Mouse (Mus musculus): Measurements from ENCODE around the gene Stk10. TPM values are rescaled to one million over a fixed set of nuclear protein-coding genes. Genes with fewer than 3 reads are reported as not detected.

The Stk10 gene
- total RNA-seq, 1 experiment from 2014 or later: 14.5 TPM

DNA sequence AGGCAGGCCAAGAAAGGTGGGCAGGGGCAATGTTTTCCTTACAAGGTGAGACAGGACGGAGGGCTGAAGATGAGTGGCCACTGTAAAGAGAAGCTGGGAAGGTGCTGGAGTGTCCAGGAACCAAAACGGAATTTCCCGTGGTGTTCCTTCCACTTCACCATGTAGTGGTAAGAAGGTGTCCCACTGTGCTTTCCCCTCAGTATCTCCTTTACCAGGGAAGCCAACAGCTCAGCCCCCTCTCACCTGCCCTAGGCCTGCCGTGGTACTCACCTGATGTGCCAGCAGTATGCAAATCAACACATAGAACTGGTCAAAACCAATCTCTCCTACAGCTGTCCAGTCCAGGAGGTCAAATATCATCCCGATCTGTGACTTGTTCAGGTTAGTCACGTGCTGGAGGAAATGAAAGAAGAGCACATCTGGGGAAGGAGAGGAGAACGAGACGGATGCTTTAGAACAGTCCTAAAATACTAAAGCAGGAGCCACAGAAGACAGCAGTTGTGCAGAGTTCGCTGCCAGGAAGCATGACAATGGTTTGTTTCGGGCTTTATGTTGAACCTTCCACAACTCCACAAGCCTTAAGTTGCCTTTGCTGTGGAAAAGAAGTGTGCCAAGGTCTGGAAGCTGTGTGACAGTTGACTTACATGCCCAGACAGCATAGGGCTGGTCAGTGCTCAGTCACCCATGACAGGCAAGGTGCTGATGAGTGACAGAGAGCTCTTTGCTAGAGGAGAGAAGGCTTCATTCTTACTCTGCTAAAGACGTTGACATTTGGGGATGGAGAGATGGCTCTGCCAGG, 8.8 kb upstream of the Stk10 start:
- no peak for DNase-seq

DNA sequence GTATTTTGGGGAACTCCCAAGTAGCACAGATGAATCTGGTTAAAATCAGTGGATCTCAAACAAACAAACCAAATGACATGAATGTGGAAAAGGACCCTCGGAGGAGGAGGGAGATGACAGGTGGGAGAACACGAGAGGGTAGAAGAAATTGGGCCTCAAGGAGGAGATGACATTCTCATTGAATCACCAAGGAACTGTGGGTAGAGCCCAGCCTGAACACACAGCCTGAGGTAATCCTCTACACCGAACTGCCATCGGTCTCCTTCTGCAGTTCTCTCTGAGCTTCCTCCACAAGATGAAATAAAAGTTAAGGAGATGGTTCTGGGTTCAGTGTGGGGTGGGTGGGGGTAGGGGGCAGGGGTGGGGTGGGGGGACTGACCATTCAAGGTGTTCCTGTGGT, 6.1 kb upstream of the Stk10 start:
- DNase-seq: no peak

DNA sequence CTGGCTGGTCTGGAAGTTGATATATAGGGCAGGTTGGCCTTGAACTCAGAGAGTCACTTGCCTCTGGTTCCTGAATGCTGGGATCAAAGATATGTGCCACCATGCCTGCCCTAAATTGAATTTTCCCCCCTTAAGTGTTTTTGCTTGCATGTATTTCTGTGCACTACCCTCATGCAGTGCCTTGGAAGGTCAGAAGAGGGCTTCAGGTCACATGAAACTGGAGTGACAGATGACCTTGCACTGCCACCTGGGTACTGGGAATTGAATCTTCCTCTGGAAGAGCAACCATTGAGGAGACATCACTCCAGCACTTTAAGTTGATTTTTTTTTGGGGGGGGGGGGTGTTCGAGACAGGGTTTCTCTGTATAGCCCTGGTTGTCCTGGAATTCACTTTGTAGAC, 3.0 kb upstream of the Stk10 start:
- DNase-seq: no peak

DNA sequence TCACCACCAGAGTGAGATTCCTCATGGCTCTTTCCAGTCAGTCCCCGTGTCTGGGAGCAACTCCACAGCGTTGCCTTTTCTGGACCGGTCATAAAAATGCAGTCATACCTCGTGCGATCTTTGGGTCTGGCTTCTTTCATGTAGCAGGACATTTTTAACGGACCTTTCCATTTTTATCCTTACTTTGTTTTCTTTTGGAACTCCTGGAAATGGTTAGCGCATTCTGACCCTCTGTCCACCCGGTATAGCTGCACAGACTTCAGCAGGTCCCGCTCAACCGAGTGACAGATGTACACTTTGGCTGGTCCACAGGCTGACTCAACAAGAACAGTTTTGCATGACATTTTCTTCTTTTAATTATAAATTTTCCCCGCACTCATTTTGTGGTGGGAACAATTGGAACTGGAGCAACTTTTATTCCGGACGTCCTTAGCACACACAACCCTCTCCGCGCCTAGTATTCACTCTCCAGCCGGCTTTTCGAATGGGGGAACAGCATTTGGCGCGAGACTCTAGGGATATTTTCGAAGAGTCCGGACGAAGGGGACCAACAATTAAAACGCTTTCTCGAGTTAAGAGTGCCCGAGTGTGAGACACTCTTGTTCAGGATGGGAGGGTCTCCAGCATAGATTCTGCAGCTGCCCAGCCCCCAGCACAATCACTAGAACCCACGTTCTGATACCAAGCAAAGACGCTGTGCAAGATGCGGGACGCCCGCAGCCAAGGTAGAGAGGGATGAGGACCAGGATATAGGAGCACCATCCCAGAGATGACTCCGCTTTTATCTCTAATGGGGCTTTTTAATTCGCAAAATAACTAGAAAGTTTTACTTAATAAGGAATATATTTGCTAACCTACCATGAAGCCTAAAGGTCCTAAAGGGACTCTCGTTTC, 987 bp upstream of the Stk10 start, which contains the start of gene Efcab9:
Gene Efcab9, minus strand, starts transcription at position 211 of the 894 bp plus-strand sequence.
- DNase-seq: no peak

DNA sequence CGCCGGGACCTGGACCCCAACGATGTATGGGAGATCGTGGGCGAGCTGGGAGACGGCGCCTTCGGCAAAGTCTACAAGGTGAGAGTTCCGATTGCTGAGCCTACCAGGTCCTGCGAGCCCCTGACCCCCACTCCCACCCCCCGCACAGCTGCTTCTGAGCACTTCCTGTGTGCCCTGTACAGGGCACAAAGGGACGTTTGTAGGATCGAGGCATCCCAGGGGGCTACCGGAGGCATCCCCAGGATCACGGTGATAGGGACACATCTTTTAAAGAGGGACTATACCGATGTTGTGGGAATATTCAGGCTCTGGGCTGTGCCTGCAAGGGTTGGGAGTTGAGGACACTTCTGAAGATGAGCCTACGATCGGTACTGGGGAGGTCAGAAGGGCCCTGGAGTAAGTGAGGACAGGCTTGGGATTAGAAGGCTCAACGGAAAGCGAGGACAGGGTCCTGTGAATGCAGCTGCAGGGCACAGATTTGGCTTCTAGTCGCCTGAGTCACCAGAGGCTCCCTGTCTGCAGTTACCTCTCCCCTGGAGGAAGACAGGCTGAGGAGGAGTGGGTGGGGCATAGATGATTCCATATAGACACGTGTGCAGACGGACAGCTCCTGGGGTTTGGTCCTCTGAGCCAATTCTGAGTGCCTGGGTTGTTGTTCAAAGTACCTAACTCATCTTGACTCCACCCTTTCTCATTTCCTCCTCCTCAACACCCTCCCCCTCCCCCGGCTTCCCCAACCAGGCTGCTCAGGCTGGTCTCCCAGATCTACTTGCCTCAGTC, 567 bp downstream of the Stk10 start:
- DNase-seq: peak; percentile 61

DNA sequence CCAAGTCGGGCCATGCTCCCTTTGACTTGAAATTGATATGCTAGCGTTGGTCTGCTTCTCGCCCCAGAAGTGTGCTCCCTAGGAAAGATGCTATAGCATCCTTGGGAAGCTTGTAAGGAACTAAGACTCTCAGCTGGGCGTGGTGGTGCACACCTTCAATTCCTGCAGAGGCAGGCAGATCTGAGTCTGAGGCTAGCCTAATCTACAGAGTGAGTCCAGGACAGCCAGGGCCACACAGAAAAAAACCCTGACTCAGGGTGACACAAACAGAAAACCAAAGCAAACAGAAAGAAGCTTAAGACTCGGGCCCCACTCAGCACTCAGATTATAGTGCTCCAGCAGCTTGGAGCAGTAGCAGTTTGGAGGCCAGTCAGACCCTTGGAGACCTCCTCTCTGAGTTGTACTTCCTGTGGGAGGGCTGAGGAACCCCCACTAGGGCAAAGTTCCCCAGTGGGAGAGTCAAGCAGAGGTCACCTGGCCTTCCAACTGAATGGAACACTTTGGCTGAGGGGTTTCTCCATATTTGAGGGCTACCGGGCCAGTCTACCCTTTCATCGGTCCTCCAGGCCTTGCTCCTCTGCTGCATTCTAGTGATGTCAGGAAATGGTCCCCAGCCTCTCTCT, 1.5 kb downstream of the Stk10 start:
- no peak for DNase-seq

DNA sequence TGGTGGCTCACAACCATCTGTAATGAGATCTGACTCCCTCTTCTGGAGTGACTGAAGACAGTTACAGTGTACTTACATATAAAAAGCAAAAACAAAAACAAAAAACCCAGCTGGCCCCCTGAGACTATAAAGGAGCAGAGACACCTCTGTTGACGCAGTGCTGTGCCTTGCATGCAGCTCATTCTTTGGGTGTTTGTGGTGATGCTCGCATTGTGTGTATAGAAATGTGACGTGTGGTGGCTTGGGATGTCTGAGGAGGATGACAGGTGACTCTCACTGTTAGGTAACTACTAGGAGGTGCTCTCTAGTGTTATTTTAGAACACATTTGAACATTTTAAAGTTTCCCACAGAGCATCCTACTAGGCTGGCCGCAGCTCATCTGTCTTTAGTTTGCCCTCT, 2.5 kb downstream of the Stk10 start:
- no peak for DNase-seq

DNA sequence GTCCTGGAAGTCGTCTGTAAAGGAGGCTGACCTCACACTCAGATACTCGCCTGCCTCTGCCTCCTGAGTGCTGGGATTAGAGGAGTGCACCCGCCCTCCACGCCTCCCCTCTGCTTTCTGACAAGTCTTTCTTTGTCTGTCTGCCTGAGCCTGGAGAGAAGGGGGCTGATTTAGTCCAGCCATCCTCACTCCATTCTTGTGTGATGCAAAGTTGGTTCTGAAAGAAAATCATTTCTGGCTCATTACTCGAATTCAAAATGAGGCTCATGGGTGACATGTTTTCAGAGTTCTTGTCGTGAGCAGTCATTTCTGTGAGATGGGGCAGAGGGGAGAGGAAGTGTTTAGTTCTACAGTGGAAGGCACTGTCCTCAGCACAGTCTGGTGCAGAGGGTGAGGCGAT, 3.8 kb downstream of the Stk10 start:
- no peak for DNase-seq

DNA sequence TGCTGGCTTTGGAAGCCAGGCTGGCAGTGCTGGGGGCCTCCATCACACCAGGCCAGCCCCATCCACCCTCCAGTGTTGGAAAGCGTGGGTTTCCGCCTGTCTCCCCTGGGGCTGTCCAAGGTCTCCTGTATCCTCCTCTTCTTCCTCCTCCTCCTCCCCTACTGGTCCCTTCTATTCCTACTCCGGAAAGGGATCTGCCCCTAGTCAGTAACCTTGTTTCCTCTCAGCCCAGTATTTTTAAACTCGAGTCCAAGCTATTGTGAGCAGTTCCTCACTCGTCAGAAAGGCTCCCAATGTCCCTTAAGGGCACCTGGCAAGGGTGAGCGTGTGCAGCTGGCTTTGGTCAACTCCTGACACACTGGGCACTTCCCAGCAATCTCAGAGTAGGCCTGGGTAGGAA, 5.3 kb downstream of the Stk10 start:
- no peak for DNase-seq

DNA sequence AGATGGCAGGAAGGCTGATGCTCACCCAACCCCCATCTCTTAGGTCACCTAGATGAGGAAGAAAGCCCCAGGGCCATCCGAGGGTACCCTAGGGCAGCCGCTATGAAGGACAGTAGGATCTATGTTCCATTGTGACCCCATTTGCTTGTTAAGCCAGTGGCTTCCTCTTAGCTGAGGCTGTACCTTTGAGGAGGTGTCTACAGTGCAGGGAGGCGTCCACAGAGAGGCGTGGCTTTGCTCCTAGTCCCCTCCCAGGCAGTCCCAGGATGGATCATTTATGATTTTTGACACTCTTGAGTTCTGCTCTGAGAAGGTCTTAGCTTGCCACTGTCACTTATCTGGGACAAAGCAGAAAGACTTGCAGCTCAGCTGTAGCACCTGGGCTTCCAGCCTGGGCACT, 5.7 kb downstream of the Stk10 start:
- DNase-seq: no peak

DNA sequence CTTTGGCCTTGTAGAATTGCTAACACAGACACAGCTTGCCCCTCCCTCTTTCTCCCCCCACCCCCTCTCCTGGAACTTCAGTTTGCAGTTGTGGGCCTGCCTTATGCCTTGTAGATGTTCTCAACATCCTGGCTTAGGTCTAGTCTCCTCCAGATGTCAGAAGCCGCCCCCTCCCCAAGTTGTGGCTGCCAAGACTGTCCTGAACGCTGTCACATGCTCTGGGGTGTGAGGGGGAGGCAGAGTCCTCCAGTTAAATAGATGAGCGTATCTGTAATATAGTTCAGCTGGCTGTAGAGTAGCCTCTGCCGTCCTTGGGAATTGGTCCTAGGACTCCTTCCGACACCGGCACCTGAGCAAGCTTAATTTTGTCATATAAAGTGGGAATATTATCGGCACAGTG, 6.6 kb downstream of the Stk10 start:
- DNase-seq: no peak

DNA sequence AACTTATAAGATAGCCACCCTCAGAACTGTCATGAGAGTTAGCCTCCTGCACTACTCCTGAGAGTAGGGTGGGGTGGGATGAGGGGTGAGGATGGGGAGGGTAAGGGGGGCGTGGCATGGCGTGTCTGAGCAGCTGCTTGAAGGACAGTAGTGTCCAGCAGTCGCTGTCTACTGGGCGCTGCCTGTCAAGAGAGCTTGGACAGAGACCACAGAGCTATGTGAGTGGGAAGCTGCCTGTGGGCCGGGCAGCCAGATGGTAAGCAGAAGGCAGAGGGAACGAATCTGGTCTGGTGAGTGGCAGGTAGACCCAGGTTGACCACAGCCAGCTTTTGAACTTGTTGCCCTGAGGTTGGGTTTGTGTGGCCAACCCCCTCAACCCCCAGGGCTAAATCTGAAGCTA, 7.4 kb downstream of the Stk10 start:
- DNase-seq: no peak

DNA sequence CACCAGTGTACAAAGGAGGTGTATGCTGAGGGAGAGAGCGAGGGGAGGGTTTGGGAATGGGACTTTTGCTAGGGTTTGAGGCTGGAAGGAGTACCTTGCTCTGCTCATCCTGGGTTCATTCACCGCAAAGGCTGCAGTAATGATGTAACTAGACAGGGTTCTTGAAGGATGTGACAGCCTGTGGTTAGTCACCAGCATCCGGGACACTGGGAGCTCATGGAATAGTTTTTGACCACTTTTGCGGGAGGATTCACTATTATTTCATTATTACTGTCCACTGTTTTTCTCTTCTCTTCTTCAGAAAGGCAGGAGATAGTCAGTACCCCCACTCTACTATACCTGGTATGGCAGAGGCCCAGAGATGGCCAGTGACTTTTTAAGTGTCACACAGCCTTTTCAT, 9.1 kb downstream of the Stk10 start:
- DNase-seq: peak; percentile 57

DNA sequence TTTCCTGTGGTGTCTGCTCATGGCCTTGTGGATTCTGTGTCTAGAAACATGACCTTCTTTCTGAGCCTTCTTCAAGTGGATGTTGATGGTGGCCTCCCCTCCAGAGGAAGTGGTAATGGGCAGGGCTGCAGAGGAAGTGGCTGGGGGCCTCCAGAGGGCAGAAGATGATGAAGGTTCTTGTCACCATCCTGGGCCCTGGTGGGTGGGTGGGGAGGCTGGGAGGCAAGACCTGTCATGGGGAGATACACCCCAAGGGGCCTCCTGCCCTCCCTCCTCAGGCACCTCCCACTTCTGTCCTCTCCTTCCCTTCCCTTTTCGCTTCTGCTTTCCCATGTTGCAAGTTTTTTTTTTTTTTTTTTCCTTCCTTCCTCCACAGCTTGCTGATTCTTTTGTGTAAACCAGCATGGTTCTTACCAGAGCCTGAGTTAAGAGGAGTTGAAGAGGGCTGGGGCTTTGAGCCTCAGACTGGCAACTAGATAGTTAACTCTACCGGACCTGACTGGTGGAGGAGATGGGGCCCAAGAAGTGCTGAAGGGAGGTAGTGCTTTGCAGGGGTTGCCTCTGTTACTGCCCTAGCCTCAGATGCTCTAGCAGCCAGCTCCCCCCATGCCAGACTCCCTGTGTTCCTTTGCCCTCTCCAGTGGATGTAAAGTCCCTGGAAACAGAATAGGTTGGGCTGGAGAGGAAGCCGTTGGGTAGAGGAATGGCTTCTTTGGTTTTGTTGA, 9.7 kb downstream of the Stk10 start:
- peak; percentile 50 for DNase-seq

DNA sequence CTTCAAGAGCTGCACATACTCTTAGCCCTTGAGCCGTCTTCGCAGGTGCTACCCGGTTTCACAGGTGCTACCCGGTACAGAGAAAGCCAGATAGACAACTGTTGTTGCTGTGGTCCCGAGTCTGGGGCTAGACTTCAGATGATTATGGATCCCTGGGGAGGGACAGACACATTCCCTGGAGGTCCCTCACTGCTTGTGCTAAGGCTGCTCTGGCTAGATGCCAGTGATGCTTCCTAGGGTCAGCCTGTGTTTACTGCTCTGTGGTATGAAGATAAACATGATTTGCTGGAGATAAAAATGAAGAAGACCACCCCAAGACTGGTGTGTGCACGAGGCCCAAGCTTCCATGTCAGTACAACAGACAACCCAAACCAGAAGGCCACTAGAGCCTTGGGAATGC, 10.9 kb downstream of the Stk10 start:
- DNase-seq: no peak

DNA sequence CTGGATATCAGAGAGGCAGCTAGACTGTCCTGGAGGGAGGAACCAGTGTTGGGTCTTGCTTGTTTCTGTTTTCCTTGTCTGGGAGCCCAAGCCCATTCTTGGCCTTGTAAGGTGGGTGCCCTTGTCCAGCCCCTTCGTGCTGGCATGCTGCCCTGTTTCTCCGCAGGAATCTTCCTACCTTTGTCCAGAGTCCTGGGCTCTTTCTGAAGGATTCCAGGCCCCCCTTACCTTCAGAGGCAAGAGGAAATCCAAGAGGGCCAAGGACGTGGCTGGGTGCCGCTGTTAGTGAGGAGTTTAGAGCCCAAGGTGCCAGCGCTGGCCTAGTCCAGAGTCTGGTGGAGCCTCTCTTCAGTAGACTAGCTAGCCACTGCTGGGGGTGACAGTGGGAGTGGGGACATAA, 11.4 kb downstream of the Stk10 start:
- DNase-seq: no peak

DNA sequence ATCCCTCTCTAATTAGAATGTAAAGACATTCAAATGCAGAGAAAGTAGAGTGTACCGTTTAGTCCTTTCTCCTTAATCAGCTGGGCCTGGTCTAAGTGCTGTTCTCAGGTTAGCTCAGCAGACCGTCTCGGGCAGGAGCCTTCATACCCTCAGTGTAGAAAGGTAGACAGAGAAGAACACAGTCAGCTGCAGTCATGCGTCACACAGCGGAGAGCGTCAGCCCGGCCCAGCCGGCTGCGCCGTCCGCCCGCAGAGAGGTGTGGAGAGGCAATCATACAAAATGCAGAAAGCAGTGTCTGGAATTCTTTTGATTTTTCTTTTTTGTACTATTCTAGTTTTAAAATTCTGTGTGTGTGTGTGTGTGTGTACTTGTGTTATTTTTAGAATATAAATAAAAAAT, 12.5 kb downstream of the Stk10 start:
- no peak for DNase-seq

DNA sequence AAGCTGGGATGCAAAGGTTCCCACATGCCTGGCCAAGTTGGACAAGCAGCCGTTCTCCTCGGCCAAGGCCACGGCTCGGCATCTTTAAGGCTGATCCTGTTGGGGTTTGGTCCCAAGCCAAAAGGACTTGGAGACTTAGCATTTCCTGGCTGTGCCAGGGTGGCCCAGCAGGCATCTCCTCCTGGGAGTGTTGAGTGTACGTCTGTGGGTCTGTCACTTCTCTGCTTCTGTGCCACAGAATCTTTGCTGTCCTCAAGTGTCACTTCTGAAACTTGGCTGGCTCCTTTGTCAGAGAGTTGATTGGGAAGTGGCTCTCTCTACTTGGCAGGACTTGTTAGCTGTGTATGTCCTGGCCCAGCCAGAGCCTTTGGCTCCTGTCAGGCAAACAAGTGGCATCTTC, 13.4 kb downstream of the Stk10 start:
- peak; percentile 75 for DNase-seq

DNA sequence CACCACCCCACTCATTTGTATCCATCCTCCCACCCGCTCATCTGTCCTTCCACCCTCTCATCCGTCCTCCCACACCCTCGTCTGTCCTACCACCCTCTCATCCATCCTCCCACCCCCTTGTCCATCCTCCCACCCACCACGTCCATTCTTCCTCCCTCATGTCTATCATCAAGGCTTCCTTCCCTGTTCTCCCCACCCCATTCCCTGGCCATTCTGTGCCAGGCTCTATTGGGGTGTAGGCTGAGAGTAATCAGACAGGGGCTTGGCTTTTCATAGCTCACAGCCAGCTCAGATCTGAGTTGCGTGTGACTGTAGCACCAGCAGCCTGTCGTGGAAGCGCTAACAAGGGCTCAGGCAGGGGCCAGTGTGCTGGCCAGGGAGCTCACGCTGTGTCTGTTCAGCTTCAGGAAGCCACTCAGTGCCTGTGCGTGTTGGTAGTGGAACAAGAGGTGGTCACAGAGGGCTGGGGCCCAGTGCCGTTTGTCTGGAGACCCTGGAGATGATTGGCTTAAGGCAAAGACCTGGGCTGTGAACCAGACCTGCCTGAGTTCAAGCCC, 14.4 kb downstream of the Stk10 start:
- DNase-seq: no peak

DNA sequence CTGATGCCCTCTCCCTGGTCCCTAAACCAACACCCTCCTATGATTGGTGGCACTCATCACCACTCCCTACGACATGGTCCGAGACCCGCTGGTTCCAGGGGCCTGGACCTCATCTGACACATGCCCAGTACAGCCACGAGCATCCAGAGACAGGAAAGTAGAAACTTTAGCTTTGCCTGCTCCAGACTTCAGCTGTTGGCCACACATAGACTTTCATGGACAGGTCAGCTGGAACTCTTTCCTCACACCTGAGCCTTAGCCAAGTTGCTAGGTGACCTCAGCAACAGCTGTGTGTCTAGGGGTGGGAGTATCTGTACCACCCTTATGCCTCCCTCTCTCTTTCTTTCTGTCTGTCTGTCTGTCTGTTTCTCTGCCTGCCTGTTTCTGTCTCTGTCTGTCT, 15.1 kb downstream of the Stk10 start:
- DNase-seq: no peak

DNA sequence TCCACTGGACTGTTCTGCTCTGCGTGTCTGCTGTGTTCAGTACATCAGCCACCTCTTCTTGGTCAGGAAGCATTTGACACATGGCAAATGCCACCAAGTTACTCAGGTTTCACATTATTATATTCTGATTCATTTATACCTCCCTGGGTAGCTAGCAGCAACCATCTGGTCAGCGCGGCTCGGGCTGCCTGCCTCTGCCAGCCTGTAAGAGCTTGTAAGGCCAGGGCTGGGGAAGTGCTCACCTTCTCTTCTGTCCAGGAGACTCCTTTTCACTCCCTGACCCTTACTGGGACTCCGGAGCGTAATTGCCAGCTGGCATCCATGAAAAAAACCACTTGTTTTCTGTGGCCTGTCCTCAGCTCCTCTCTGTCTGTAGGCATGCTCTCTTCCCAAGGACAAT, 16.1 kb downstream of the Stk10 start:
- no peak for DNase-seq

Data from adrenal gland, postnatal 14 days (tissue).